Mouse (Mus musculus) embryonic fibroblast, embryonic 13.5 days (primary cell): Measurements from ENCODE around the gene Ephb1.

Experiments used
- CTCF ChIP-seq: IDR thresholded peaks from 2 replicates; pipeline ENCODE4 v1.5.1; 2011; ENCODE audit warnings: mild to moderate bottlenecking, control low read depth, low read length, moderate library complexity, borderline replicate concordance; ENCODE audit not compliant: insufficient read depth
- POLR2A ChIP-seq: IDR thresholded peaks from 2 replicates; pipeline ENCODE4 v1.6.1; 2011; ENCODE audit warnings: low read depth, mild to moderate bottlenecking, control low read depth, low read length, moderate library complexity

DNA sequence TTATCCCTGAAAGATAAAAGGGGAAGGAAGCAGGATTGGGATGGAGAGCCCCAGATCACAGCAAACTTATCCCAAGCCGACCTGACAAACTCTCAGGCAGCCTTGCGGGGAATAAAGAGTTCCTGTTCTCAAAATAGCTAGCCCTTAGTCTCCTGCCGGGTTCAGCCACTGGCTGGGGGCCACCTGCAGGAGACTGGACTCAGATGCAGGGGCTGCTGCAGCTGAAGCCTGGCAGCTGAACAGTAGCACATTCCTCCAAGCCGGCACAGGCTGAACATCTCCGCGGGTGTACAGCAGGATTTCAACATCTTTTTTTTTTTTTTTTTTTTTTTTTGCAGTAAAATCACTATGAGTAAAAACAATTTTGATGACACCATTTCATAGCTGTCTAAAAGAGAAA lies 382.7 kb downstream of the Ephb1 start:
- TF ChIP-seq POLR2A (no peak), CTCF (no peak)
